Mouse (Mus musculus) embryo, embryonic 10.5 days (tissue): ENCODE measurements around the gene Cd83.

Source experiments
- DNase-seq: peaks from one replicate; pipeline ENCODE4 v3.0.0-alpha.2; 2015; ENCODE audit warnings: low spot score

Gene Cd83

GRCm38 (mm10) chr13:43774605-43775426, 9.8 kb upstream of the Cd83 start:
- DNase-seq: no peak

- DNase-seq: no peak
Measured at GRCm38 (mm10) chr13:43775427-43775733, 9.2 kb upstream of the Cd83 start.

- DNase-seq: no peak
Measured at GRCm38 (mm10) chr13:43777321-43778002, 7.1 kb upstream of the Cd83 start.

GRCm38 (mm10) chr13:43778021-43778649, 6.4 kb upstream of the Cd83 start:
- DNase-seq: no peak

- no peak for DNase-seq
Measured at GRCm38 (mm10) chr13:43778971-43779370, 5.6 kb upstream of the Cd83 start.

- no peak for DNase-seq
Measured at GRCm38 (mm10) chr13:43780071-43780470, 4.5 kb upstream of the Cd83 start.

- DNase-seq: no peak
Measured at GRCm38 (mm10) chr13:43785712-43786072, 1.1 kb downstream of the Cd83 start.

GRCm38 (mm10) chr13:43786171-43786795, 1.7 kb downstream of the Cd83 start:
- DNase-seq: peak; percentile 50

GRCm38 (mm10) chr13:43787262-43787661, 2.7 kb downstream of the Cd83 start:
- peak; percentile 82 for DNase-seq

GRCm38 (mm10) chr13:43788071-43788470, 3.5 kb downstream of the Cd83 start:
- no peak for DNase-seq

- DNase-seq: no peak
Measured at GRCm38 (mm10) chr13:43788983-43789645, 4.5 kb downstream of the Cd83 start.

- no peak for DNase-seq
Measured at GRCm38 (mm10) chr13:43790229-43791001, 5.8 kb downstream of the Cd83 start.

GRCm38 (mm10) chr13:43795334-43795733, 10.8 kb downstream of the Cd83 start:
- peak; percentile 57 for DNase-seq

GRCm38 (mm10) chr13:43798655-43799054, 14.1 kb downstream of the Cd83 start:
- DNase-seq: no peak

- DNase-seq: no peak
Measured at GRCm38 (mm10) chr13:43800136-43800535, 15.6 kb downstream of the Cd83 start.

GRCm38 (mm10) chr13:43801961-43802360, 17.4 kb downstream of the Cd83 start:
- DNase-seq: peak; percentile 35

GRCm38 (mm10) chr13:43802361-43803137, 18.0 kb downstream of the Cd83 start:
- no peak for DNase-seq

GRCm38 (mm10) chr13:43804648-43805047, 20.1 kb downstream of the Cd83 start:
- no peak for DNase-seq

- no peak for DNase-seq
Measured at GRCm38 (mm10) chr13:43805159-43805758, 20.7 kb downstream of the Cd83 start.
